Mouse (Mus musculus) erythroid progenitor cell, adult 5-6 weeks (primary cell): ENCODE data around the gene Apba2. TPM values are rescaled to one million over a fixed set of nuclear protein-coding genes. Genes with fewer than 3 reads are reported as not detected.

Source experiments
- ATAC-seq: replicated peaks from 2 replicates; pipeline ENCODE4 v1.8.0; 2016; ENCODE audit warnings: moderate number of reproducible peaks, mild to moderate bottlenecking, moderate TSS enrichment, inconsistent platforms; ENCODE audit not compliant: poor library complexity, low FRiP score, severe bottlenecking
- total RNA-seq, 2 experiments: library from RNA; stranded (forward) in 1 of 2; stranded (reverse) in 1 of 2; fragments of 150-400 nt in 1 of 2; fragments of 186-747, 209-891 nt in 1 of 2; gene quantifications; 2 replicates each; pipeline versions ENCODE4 v1.2.3 to v1.2.4; 2015 to 2017; ENCODE audit warnings: low replicate concordance in 2 of 2

Gene Apba2
- total RNA-seq, 2 experiments from 2014 or later, result 0.83 TPM; not detected in 1

GRCm38 (mm10) chr7:64642903-64643302, 141.4 kb downstream of the Apba2 start:
- no peak for ATAC-seq

- ATAC-seq, result no peak
Observed at GRCm38 (mm10) chr7:64645458-64645857, 144.0 kb downstream of the Apba2 start.

- ATAC-seq, result no peak
Observed at GRCm38 (mm10) chr7:64646046-64646445, 144.5 kb downstream of the Apba2 start.

DNA sequence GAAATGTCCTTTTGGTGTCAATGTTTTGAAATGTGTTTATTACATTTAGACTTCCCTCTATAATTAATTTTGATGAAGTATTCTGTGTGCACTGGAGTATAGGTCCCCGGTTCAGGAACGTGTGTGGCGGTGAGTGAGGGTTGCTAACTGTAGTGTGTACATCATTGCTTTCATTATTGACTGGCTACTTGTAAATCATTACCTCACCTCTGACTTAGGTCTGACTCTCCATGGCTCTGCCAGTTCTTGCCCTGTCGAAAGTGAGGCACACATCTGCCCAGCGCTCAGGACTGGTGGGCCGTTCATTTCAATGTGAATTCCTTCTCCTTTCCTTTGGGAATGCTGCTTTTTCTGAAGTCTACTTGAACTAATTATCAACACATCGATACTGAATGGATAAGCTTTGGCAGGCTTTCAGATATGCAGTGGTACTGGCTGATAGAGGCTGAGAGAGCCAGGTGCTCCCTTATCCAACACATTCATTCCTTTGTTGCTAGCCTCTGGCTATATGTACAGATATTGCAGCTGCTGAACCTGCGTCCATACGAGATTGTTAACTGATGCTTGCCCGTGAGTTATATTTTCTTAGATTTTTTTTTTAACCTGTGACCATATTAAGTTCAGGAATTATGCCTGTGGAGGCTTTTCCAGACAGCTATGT, 147.6 kb downstream of the Apba2 start:
- no peak for ATAC-seq

DNA sequence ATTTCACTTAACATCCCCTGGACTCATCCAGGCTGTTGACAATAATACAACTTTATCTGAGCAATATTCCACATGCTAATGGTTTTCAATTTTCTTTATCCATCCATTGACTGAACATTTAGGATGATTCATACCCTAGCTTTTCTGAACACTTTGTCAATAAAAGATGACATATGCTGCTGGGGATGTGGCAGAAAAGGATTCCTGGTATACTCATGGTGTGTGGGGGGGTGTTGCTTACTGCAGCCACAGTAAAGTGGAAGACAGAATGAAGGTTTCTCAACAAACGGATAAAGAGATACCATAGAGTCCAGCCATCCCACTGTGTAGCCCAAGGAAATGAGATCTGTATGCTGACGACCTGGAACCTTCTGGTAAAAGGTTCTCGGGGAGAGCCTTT, 150.5 kb downstream of the Apba2 start:
- no peak for ATAC-seq

GRCm38 (mm10) chr7:64656787-64657186, 155.3 kb downstream of the Apba2 start:
- ATAC-seq, result no peak

- ATAC-seq, result no peak
Observed at GRCm38 (mm10) chr7:64658914-64659313, 157.4 kb downstream of the Apba2 start.

- ATAC-seq, result no peak
Observed at GRCm38 (mm10) chr7:64659328-64659727, 157.8 kb downstream of the Apba2 start.

DNA sequence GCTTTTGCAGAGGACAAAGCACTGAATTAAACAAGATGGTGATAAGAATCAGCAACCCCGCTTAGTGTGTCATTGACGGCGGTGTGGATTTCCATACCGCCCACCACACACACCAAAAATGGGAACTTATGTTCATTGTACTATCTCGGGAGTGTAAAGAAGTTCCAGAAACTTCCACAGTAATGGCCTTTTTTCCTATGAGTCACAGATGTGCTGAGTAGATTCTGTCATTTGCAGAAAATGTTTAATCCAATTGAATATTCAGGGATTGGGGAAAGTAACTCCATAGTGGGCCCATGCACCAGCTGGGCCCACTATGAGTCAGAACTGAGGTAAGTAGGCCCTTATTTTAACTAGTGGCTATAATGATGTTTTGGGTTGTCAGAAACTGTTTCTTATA, 161.0 kb downstream of the Apba2 start:
- ATAC-seq, result no peak

GRCm38 (mm10) chr7:64663600-64663999, 162.1 kb downstream of the Apba2 start:
- ATAC-seq, result no peak

DNA sequence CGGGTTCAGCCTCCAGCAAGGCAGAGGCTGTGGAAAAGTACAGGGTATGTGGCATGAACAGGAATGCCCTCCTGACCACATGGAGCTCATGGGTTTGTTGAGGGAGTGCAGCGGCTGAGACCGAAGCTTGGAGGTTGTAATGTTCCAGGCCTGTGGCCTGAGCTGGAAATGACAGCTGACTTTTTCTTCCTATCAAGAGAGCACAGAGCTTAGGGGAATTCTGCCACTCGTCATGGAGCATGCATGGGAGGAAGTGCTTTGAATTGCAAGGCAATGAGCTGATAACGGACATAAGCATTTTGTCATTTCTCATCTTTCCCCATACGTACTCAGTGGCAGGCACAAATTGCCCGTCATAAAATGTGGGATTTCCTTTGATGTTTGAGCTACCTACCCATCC, 163.6 kb downstream of the Apba2 start:
- no peak for ATAC-seq

- ATAC-seq, result no peak
Observed at GRCm38 (mm10) chr7:64665716-64666298, 164.3 kb downstream of the Apba2 start.

DNA sequence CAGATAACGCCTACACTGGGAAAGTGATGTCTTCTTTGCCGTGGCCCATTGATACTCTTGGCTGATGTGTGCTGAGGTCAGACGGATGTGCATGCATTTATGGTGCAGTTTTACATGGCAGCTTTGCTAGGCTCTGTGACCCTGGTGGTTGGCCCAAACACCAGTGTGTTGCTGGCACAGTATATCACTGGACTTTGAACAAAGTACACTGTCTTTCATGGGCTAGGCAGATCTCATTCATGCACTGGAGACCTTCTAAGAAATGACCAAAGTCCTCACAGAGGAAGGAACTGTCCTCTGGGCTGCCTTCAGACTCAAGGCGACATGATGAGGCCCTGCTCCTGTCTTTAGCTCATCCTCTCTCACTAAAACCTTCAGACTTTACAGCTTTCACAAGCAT, 166.5 kb downstream of the Apba2 start:
- ATAC-seq, result no peak

GRCm38 (mm10) chr7:64679771-64680479, 178.4 kb downstream of the Apba2 start:
- ATAC-seq, result no peak

DNA sequence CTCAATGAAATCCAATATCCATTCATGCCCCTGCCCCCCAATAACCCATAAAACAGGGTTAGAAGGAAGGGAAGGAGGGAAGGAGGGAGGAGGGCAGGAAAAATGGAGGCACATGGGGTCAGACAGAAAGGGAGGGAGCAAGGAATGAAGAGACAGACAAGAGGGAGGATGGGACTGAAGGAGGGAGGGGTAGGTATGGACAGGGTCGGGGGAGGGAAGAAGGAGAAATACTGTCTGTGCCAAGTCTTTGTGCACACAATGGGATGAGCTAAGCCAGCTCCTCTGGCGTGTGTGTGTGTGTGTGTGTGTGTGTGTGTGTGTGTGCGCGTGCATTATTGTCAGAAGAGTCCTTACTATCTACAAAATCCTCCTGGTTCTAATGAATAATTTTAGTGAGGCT, 183.4 kb downstream of the Apba2 start:
- ATAC-seq, result no peak

DNA sequence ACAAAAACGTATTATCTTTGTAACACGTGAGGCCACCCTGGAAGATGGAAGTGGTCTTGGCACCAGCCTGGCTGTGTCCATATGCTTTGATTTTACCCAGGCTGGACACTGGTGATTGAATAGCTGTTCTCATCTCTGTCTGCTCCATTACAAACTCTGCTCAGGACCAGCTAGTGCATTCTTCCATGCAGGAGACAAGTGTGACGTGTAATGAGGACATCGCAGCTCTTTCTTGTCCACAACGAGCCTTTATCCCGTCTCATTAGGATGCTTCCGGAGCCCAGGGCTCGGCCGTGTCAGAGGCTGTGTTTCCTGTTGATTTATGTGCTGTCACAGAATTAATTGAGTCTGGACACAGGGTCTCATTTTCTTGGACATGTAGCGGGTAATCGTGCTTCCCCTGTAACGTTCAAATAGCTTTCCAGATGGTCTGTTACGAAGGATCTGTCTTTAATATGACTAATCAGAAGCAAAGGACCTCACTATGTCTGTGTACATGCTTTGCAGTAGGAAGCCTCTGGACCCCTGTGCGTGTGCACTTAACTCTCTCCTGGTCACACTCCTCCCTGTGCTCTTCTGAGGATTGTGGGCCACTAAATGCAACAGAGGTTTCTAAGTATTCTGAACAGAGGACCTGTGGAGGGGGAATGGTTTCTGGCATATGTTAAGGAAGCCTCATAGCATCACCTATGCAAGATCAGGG, 186.8 kb downstream of the Apba2 start:
- ATAC-seq, result no peak

GRCm38 (mm10) chr7:64691831-64692230, 190.3 kb downstream of the Apba2 start:
- no peak for ATAC-seq

- ATAC-seq, result no peak
Observed at GRCm38 (mm10) chr7:64694937-64695336, 193.4 kb downstream of the Apba2 start.

- no peak for ATAC-seq
Observed at GRCm38 (mm10) chr7:64696521-64697281, 195.2 kb downstream of the Apba2 start.

GRCm38 (mm10) chr7:64697791-64698337, 196.4 kb downstream of the Apba2 start:
- no peak for ATAC-seq
